Mouse (Mus musculus) ES-Bruce4 (cell line): ENCODE data around the gene Trpv4.

Experiments
- CTCF ChIP-seq: IDR thresholded peaks from one replicate; pipeline ENCODE4 v1.8.1; 2011; ENCODE audit warnings: low read depth, low read length
- EP300 ChIP-seq: IDR thresholded peaks from 2 replicates; pipeline ENCODE4 v1.6.1; 2011; ENCODE audit warnings: low read depth, low read length; ENCODE audit not compliant: insufficient read depth
- POLR2A ChIP-seq: IDR thresholded peaks from one replicate; pipeline ENCODE4 v1.8.1; 2011; ENCODE audit warnings: low read length; ENCODE audit not compliant: insufficient read depth

DNA sequence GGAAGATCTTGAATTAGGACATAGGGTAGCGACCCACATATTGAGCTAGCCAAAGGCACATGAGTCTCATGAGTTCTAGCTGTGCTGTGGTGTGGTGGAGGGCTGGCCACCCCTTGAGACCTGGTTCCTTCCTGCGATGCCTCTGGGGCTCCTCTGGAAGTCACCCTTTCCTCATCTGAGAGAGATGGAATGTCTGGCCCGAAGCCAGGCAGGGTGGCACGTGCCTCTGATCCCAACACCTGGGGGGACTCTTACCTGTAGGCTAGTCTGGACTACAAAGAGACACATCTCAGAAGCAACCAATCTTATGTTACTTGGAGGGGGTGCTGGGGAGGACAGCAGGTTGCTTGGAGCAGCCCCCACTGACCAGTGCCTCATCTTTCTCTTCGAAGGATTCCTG lies 64.3 kb downstream of the Trpv4 start:
- no peak for TF ChIP-seq CTCF
- no peak for TF ChIP-seq EP300
- no peak for TF ChIP-seq POLR2A
